Mouse (Mus musculus): ENCODE data around the gene Sun2. TPM values are rescaled to one million over a fixed set of nuclear protein-coding genes. Genes with fewer than 3 reads are reported as not detected.

The Sun2 gene
- total and polyA plus RNA-seq, 2 experiments, result 33.4 to 33.9 TPM

DNA sequence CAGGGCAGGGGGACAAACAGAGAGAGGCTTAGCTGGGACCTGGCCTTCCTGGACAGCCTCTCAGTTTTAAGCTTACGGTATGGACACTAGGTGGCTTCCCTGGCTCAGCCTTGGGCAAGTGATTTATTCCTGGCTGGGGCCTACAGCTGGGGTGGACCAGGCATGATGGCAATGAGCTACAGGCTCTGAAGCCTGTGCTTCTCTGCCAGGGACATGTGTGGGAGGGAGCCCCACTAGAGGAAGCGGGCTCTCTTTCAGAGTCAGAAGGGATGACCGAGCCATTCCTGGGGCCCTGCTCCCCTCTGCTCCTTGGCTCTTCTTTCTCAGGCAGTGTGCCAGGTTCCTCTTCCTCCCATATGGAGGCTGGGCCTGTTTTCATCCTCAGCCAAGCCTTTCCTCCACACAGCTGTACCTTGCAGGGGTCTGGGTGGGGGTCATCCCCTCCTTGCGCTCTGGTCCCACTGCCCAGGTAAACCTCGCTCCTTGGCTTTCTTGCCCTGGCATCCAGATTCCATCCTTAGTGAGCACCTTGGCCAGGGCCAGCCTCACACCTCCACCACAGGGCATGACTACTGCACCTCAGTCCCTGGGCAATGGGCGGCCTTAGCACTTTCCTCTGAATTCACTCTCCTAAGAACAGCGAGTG, 21.4 kb upstream of the Sun2 start:
- Histone ChIP-seq H3K4me3 (ENCODE audit: insufficient read depth, low read depth, low read length) (no peak overlapping the region), H3K79me2 (ENCODE audit: control insufficient read depth, insufficient read depth, low read length) (no peaks in the 10 kb centered on the region), H3K9ac (ENCODE audit: low read depth, low read length) (no peak overlapping the region), H3K27ac (replicated peaks; ENCODE audit: insufficient read depth, low read depth, low read length) (no peak overlapping the region), H3K27me3 (ENCODE audit: control insufficient read depth, insufficient read depth, low read length) (no peaks in the 10 kb centered on the region), H3K4me1 (ENCODE audit: control insufficient read depth, insufficient read depth, low read length) (no peaks in the 10 kb centered on the region), H3K36me3 (ENCODE audit: control insufficient read depth, insufficient read depth, low read length) (no peaks in the 10 kb centered on the region)
- 89% methylated on average over 7 of the region's 7 CpGs for WGBS
- TF ChIP-seq POLR2A (IDR thresholded peaks at IDR 0.05; ENCODE audit: extremely low read depth, insufficient read depth, low read length) (no peak), CTCF (IDR thresholded peaks at IDR 0.05; ENCODE audit: low read depth, low read length) (no peak)
- no peak for DNase-seq (ENCODE audit: extremely low read depth, low read depth, low spot score)

- no peaks in the 10 kb centered on the region for H3K79me2 ChIP-seq (ENCODE audit: control insufficient read depth, insufficient read depth, low read length)
- no peak for TF ChIP-seq CTCF (IDR thresholded peaks at IDR 0.05; ENCODE audit: low read depth, low read length)
- no peak for TF ChIP-seq POLR2A (IDR thresholded peaks at IDR 0.05; ENCODE audit: extremely low read depth, insufficient read depth, low read length)
- no peaks in the 10 kb centered on the region for H3K27me3 ChIP-seq (ENCODE audit: control insufficient read depth, insufficient read depth, low read length)
- no peak for DNase-seq (ENCODE audit: extremely low read depth, low read depth, low spot score)
- no peak overlapping the region for H3K9ac ChIP-seq (ENCODE audit: low read depth, low read length)
- no peaks in the 10 kb centered on the region for H3K4me1 ChIP-seq (ENCODE audit: control insufficient read depth, insufficient read depth, low read length)
- no peak overlapping the region for H3K27ac ChIP-seq (replicated peaks; ENCODE audit: insufficient read depth, low read depth, low read length)
- H3K4me3 ChIP-seq (ENCODE audit: insufficient read depth, low read depth, low read length), result no peak overlapping the region
- H3K36me3 ChIP-seq (ENCODE audit: control insufficient read depth, insufficient read depth, low read length), result no peaks in the 10 kb centered on the region
- WGBS, result 90% methylated on average over 9 of the region's 9 CpGs
These were observed 20.7 kb upstream of the Sun2 start for GRCm38 (mm10) chr15:79763001-79763400.

GRCm38 (mm10) chr15:79760956-79761355, 18.6 kb upstream of the Sun2 start:
- no peaks in the 10 kb centered on the region for H3K36me3 ChIP-seq (ENCODE audit: control insufficient read depth, insufficient read depth, low read length)
- H3K4me1 ChIP-seq (ENCODE audit: control insufficient read depth, insufficient read depth, low read length), result no peaks in the 10 kb centered on the region
- WGBS, result 92% methylated on average over 6 of the region's 6 CpGs
- TF ChIP-seq CTCF (IDR thresholded peaks at IDR 0.05; ENCODE audit: low read depth, low read length) (no peak), POLR2A (IDR thresholded peaks at IDR 0.05; ENCODE audit: extremely low read depth, insufficient read depth, low read length) (no peak)
- no peaks in the 10 kb centered on the region for H3K79me2 ChIP-seq (ENCODE audit: control insufficient read depth, insufficient read depth, low read length)
- H3K4me3 ChIP-seq (ENCODE audit: insufficient read depth, low read depth, low read length), result no peak overlapping the region
- no peaks in the 10 kb centered on the region for H3K27me3 ChIP-seq (ENCODE audit: control insufficient read depth, insufficient read depth, low read length)
- no peak overlapping the region for H3K27ac ChIP-seq (replicated peaks; ENCODE audit: insufficient read depth, low read depth, low read length)
- no peak for DNase-seq (ENCODE audit: extremely low read depth, low read depth, low spot score)
- no peak overlapping the region for H3K9ac ChIP-seq (ENCODE audit: low read depth, low read length)

- Histone ChIP-seq H3K79me2 (ENCODE audit: control insufficient read depth, insufficient read depth, low read length) (no peaks in the 10 kb centered on the region), H3K4me3 (ENCODE audit: insufficient read depth, low read depth, low read length) (no peak overlapping the region), H3K27ac (replicated peaks; ENCODE audit: insufficient read depth, low read depth, low read length) (no peak overlapping the region), H3K9ac (ENCODE audit: low read depth, low read length) (no peak overlapping the region), H3K27me3 (ENCODE audit: control insufficient read depth, insufficient read depth, low read length) (no peaks in the 10 kb centered on the region), H3K36me3 (ENCODE audit: control insufficient read depth, insufficient read depth, low read length) (no peaks in the 10 kb centered on the region), H3K4me1 (ENCODE audit: control insufficient read depth, insufficient read depth, low read length) (no peaks in the 10 kb centered on the region)
- DNase-seq (ENCODE audit: extremely low read depth, low read depth, low spot score), result no peak
- WGBS, result 92% methylated on average over 3 of the region's 3 CpGs
- TF ChIP-seq CTCF (IDR thresholded peaks at IDR 0.05; ENCODE audit: low read depth, low read length) (no peak), POLR2A (IDR thresholded peaks at IDR 0.05; ENCODE audit: extremely low read depth, insufficient read depth, low read length) (no peak)
These were observed 14.8 kb upstream of the Sun2 start for GRCm38 (mm10) chr15:79757118-79757517.

DNA sequence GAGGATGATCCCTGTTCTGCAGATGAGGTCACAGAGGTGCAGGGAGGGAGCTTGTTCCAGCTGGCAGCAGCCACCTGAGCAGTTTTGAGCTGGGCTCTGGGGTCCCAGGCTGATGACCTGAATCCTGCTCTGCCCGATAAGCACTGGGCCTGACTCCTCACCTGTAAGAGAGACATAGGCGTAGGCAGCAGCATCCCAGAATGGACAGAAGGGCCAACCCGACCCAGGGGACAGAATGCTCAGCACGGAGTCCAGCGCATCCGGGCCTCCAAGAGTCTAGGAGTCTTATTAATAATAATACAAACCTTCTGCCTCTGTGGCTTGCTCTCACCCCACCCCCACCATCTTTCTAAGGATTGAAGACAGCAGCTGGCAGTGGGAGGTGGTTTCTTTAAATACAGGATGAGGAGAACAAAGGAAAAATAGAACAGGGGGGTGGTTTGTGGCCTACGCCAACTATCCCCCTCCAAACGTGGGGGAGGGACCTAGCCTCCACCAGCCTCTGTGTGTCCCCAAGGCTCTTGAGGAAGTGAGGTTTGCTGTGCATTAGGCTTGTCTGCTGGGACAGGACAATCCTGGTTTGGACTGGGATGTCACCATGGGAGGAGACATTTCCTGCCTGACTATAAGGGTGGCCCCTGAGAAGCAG, 13.8 kb upstream of the Sun2 start:
- H3K9ac ChIP-seq (ENCODE audit: low read depth, low read length), result no peak overlapping the region
- no peaks in the 10 kb centered on the region for H3K36me3 ChIP-seq (ENCODE audit: control insufficient read depth, insufficient read depth, low read length)
- DNase-seq (ENCODE audit: extremely low read depth, low read depth, low spot score), result no peak
- TF ChIP-seq POLR2A (IDR thresholded peaks at IDR 0.05; ENCODE audit: extremely low read depth, insufficient read depth, low read length), result no peak
- no peak for TF ChIP-seq CTCF (IDR thresholded peaks at IDR 0.05; ENCODE audit: low read depth, low read length)
- WGBS, result 80% methylated on average over 8 of the region's 8 CpGs
- H3K27me3 ChIP-seq (ENCODE audit: control insufficient read depth, insufficient read depth, low read length), result no peaks in the 10 kb centered on the region
- no peaks in the 10 kb centered on the region for H3K4me1 ChIP-seq (ENCODE audit: control insufficient read depth, insufficient read depth, low read length)
- H3K79me2 ChIP-seq (ENCODE audit: control insufficient read depth, insufficient read depth, low read length), result no peaks in the 10 kb centered on the region
- no peak overlapping the region for H3K27ac ChIP-seq (replicated peaks; ENCODE audit: insufficient read depth, low read depth, low read length)
- H3K4me3 ChIP-seq (ENCODE audit: insufficient read depth, low read depth, low read length), result no peak overlapping the region

DNA sequence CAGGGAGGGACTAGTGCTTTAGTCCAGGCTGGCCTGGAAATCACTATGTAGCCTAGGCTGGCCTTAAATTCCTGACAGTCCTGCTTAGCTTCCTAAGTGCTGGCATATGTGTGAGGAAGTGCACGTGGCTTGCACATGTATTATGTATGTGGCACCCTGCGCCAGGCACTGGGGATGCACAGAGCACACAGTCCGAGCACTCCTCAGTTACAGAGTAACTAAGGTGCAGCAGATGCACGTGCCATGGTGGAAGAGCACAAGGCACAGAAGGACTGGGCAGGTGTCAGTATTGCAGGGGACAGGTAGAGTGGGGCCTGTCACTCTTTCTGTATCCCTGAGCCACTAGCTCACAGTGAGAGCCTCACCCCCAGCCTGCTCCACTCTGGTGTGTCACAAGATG, 12.8 kb upstream of the Sun2 start:
- Histone ChIP-seq H3K79me2 (ENCODE audit: control insufficient read depth, insufficient read depth, low read length) (no peaks in the 10 kb centered on the region), H3K4me1 (ENCODE audit: control insufficient read depth, insufficient read depth, low read length) (no peaks in the 10 kb centered on the region), H3K4me3 (ENCODE audit: insufficient read depth, low read depth, low read length) (no peak overlapping the region), H3K27me3 (ENCODE audit: control insufficient read depth, insufficient read depth, low read length) (no peaks in the 10 kb centered on the region), H3K36me3 (ENCODE audit: control insufficient read depth, insufficient read depth, low read length) (no peaks in the 10 kb centered on the region), H3K9ac (ENCODE audit: low read depth, low read length) (no peak overlapping the region), H3K27ac (replicated peaks; ENCODE audit: insufficient read depth, low read depth, low read length) (no peak overlapping the region)
- no peak for TF ChIP-seq CTCF (IDR thresholded peaks at IDR 0.05; ENCODE audit: low read depth, low read length)
- 76% methylated on average over 4 of the region's 4 CpGs for WGBS
- no peak for DNase-seq (ENCODE audit: extremely low read depth, low read depth, low spot score)

All from liver, adult 2 months (tissue).